Mouse (Mus musculus) heart, postnatal 0 days (tissue): ENCODE measurements around the gene Rfx6. TPM values are rescaled to one million over a fixed set of nuclear protein-coding genes. Genes with fewer than 3 reads are reported as not detected.

Experiments used
- ATAC-seq: fragments of 200-750 bp; cut with Nextera tagmentation; 2 replicates; pipeline ENCODE4 v1.8.0; 2017; ENCODE audit warnings: low read depth, moderate number of reproducible peaks, moderate library complexity; ENCODE audit not compliant: insufficient read depth
- DNase-seq: peaks from one replicate; pipeline ENCODE4 v3.0.0-alpha.2; 2016; ENCODE audit warnings: low spot score
- H3K27ac ChIP-seq: fragments of 300-500 bp; sonication (generic); 2 replicates; pipeline ENCODE4 v1.5.1; 2014; ENCODE audit warnings: low read depth, mild to moderate bottlenecking
- H3K27me3 ChIP-seq: fragments of 300-500 bp; sonication (generic); 2 replicates; pipeline ENCODE4 v1.6.1; 2014; ENCODE audit warnings: low read length, mixed read lengths; ENCODE audit not compliant: control insufficient read depth, insufficient read depth
- H3K36me3 ChIP-seq: fragments of 300-500 bp; sonication (generic); replicated peaks from 2 replicates; pipeline ENCODE4 v1.6.1; 2014; ENCODE audit warnings: low read length, mixed read lengths; ENCODE audit not compliant: control insufficient read depth, insufficient read depth
- H3K4me1 ChIP-seq: fragments of 300-500 bp; sonication (generic); 2 replicates; pipeline ENCODE4 v1.6.1; 2014; ENCODE audit warnings: antibody characterized with exemption; ENCODE audit not compliant: control insufficient read depth, insufficient read depth
- H3K4me2 ChIP-seq: fragments of 300-500 bp; sonication (generic); 2 replicates; pipeline ENCODE4 v1.6.1; 2014; ENCODE audit warnings: low read depth, mild to moderate bottlenecking, low read length, moderate library complexity
- H3K4me3 ChIP-seq: fragments of 300-500 bp; sonication (generic); 2 replicates; pipeline ENCODE4 v1.5.1; 2014; ENCODE audit warnings: low read depth, low read length
- H3K9ac ChIP-seq: fragments of 300-500 bp; sonication (generic); replicated peaks from 2 replicates; pipeline ENCODE4 v1.6.1; 2014; ENCODE audit warnings: low read depth, low read length, mixed read lengths
- H3K9me3 ChIP-seq: fragments of 300-500 bp; sonication (generic); replicated peaks from 2 replicates; pipeline ENCODE4 v1.6.1; 2016; ENCODE audit warnings: low read length; ENCODE audit not compliant: control insufficient read depth
- CTCF ChIP-seq: IDR thresholded peaks from 2 replicates; pipeline ENCODE4 v1.5.1; 2016; ENCODE audit warnings: antibody characterized with exemption, control low read depth, low read depth
- EP300 ChIP-seq: IDR thresholded peaks from 2 replicates; pipeline ENCODE4 v1.6.1; 2016; ENCODE audit warnings: antibody characterized with exemption, low read depth
- WGBS: fragments of 180-500 bp; shearing (Covaris S2); extraction: QIAGEN DNeasy Blood & Tissue Kit; methylation state at CpG from one replicate; pipeline ENCODE4 v1.1.7; 2014; 5-methylcytosine and 5-hydroxymethylcytosine counted together
- polyA plus RNA-seq: library from polyadenylated mRNA; unstranded; fragments of >200 nt; fragmentation: Nextera tagmentation; extraction: Ambion mirVana; gene quantifications from 2 replicates; pipeline ENCODE4 v1.2.1, GENCODE M21; 2015
- total RNA-seq: library from RNA; depleted of rRNA; stranded (reverse); fragments of >200 nt; gene quantifications from 2 replicates; pipeline ENCODE4 v1.2.3, GENCODE M21; 2014; ENCODE audit warnings: low replicate concordance; rRNA removed

Gene Rfx6
- not detected in 2 replicates for total RNA-seq
- not detected in 2 replicates for polyA plus RNA-seq

DNA sequence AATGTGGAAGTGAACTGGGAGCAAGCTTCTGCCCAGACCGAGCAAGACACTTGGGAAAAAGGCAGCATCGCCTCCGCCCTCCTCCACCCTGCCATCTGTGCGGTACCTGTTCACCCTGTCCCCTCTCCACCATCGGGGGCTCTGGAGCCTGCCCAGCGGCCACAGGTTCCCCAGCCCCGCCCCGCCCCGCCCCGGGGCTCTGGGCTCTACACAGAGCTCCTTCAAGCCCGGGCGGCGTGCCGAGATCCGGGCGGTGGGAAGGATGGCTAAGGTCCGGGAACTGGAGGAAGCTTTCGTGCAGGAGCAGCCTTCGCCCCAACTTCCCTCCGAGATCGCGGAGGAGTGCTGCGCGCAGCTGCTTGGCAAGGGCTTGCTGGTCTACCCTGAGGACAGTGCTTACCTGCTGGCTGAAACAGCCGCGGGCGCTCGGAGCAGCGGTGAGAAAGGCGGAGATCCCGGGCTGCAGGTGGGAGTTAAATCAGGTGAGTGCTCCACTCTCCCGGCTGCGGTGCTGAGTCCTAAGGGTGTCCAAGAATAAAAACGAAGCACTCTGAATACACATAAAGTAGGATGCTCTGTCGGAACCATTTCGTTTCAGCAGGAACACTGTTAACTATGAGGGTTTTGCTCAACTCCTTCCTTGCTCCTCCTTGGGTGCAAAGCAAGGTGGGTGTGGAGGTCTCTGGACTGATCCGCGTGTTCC, at the start of gene Rfx6:
Rfx6 (plus strand) TSS at position 209 of the 703 bp plus-strand sequence.
- H3K4me2 ChIP-seq, result peak within 1 kb of the TSS; percentile 67
- H3K9ac ChIP-seq, result no peak within 1 kb of the TSS
- H3K4me1 ChIP-seq, result peaks cover 4% of the 10 kb centered on the region; the same call in 1 of the 2 replicates
- DNase-seq (no peak), ATAC-seq (peak; percentile 36; the same call in 1 of the 2 replicates)
- WGBS, result 1% methylated on average over 38 of the region's 38 CpGs
- H3K27me3 ChIP-seq, result peaks cover 17% of the 10 kb centered on the region
- H3K36me3 ChIP-seq, result no peaks in the 10 kb centered on the region
- peak within 1 kb of the TSS; percentile 40 for H3K4me3 ChIP-seq
- H3K27ac ChIP-seq, result no peak within 1 kb of the TSS
- no peaks in the 10 kb centered on the region for H3K9me3 ChIP-seq
- no peak for TF ChIP-seq CTCF
- no peak for TF ChIP-seq EP300

DNA sequence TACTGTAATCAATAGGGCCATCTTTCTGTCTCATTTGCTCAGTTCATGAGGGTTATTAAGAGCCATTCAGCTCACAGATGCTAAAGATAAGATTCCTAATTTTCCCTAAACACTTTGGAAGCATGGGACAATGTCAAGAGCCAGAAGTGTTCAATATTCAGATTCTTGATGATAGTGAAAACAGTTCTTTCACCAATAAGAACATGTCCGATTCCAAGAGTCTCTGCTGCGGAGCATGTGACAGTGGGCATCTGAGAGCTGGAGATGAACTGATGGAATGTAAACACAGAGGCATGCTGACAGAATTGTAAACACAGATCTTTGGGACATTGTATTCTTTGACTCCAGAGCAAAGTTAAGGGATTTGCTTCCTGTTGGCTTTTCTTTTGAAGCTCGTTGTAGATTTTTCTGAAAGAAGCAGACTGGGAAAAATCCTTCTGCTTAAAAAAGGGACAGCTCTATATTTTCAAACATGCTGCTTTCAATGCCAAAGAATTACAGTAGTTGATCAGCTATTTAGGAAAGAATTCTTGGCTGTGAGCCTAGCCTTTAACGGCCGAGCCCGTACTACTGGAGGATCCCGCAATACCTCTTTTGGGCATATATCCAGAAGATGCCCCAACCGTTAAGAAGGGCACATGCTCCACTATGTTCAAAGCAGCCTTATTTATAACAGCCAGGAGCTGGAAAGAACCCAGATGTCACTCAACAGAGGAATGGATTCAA, 46.0 kb upstream of the Rfx6 start, which contains the start of gene Gprc6a:
Gprc6a (minus strand) TSS at position 51 of the 726 bp plus-strand sequence.
- no peak within 1 kb of the TSS for H3K9ac ChIP-seq
- no peak within 1 kb of the TSS for H3K4me2 ChIP-seq
- H3K36me3 ChIP-seq, result no peaks in the 10 kb centered on the region
- H3K9me3 ChIP-seq, result no peaks in the 10 kb centered on the region
- no peak for ATAC-seq
- no peaks in the 10 kb centered on the region for H3K4me1 ChIP-seq
- H3K27ac ChIP-seq, result no peak within 1 kb of the TSS
- no peak for DNase-seq
- TF ChIP-seq EP300, result no peak
- no peak for TF ChIP-seq CTCF
- no peaks in the 10 kb centered on the region for H3K27me3 ChIP-seq
- WGBS, result 45% methylated on average over 8 of the region's 8 CpGs
- H3K4me3 ChIP-seq, result no peak within 1 kb of the TSS

DNA sequence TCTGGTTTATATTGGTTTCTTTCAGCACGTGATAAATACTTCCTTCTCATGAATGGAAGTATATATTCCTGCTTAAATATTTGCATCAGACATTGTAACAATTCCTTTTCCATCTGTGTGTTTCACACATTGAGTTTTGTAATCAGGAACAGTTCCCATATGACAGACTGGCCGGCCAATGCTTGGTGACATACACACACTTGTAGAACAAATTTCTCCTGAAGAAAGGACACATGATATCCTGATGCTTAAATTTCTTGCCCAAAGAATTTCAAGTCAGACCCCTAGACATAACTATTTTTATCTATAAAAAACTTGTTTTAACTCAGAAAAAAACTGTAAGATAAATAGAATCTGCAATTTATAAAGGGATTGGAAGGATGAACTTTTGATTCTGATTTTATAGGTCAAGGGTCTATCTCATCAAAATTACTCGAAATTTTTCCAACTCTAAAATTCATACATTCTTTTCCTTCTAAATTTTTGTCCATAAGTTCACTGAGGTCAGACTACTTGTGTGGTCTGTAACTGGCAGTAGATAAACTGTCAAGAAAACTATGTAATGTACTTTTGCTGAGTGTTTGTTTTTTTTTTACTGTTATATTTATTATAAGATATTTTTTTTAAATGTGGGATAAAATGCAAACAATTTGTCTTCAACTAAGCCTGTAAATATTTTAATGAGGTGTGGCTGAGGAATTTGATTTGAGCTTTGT, 27.9 kb upstream of the Rfx6 start:
- H3K27me3 ChIP-seq, result no peaks in the 10 kb centered on the region
- H3K4me2 ChIP-seq, result no peak overlapping the region
- no peaks in the 10 kb centered on the region for H3K36me3 ChIP-seq
- no peak for ATAC-seq
- no peak overlapping the region for H3K27ac ChIP-seq
- no peaks in the 10 kb centered on the region for H3K9me3 ChIP-seq
- H3K9ac ChIP-seq, result no peak overlapping the region
- no peaks in the 10 kb centered on the region for H3K4me1 ChIP-seq
- H3K4me3 ChIP-seq, result no peak overlapping the region
- DNase-seq, result no peak
- TF ChIP-seq EP300 (no peak), CTCF (no peak)
- WGBS, result 50% methylated on average over 3 of the region's 3 CpGs

DNA sequence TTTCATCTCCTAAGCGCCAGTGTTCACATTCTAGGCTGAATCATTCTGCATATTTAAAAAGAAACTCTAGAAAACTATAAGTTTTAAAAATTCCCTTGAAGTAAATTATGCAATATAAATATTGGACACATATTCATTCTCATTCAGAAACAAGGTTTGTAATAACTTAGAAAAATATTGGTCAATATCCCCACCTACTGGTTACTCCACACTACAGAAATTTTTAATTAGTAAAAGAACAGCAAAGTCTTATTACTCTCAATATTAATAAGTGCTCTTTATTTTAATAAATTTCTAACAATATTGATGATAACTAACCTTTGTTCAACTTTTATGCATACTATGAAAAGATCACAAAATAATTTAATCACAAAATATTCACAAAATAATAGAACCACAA, 20.2 kb upstream of the Rfx6 start:
- no peaks in the 10 kb centered on the region for H3K36me3 ChIP-seq
- H3K4me1 ChIP-seq, result no peaks in the 10 kb centered on the region
- no peak overlapping the region for H3K27ac ChIP-seq
- no peak overlapping the region for H3K9ac ChIP-seq
- 53% methylated on average over 1 of the region's 1 CpGs for WGBS
- H3K4me3 ChIP-seq, result no peak overlapping the region
- no peaks in the 10 kb centered on the region for H3K9me3 ChIP-seq
- no peaks in the 10 kb centered on the region for H3K27me3 ChIP-seq
- ATAC-seq (no peak), DNase-seq (no peak)
- no peak overlapping the region for H3K4me2 ChIP-seq
- TF ChIP-seq EP300 (no peak), CTCF (no peak)

DNA sequence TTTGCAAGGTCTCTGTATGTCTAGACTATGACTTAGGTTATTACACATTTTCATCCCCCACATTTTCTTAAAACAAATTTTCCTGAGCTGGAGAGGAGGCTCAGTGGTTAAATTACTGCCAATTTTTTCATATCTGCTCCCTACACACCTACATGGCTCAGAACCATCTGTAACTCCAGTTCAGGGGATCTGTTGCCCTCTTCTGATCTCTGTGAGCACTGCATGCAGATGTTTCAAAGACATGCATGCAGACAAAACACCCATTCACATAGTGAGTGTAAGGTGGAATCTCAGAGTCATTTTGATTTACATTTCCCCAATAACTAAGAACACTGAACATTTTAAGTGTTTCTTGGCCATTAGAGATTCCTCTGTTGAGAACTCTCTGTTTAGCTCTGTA, 8.2 kb upstream of the Rfx6 start:
- H3K36me3 ChIP-seq, result no peaks in the 10 kb centered on the region
- H3K27ac ChIP-seq, result no peak overlapping the region
- H3K9me3 ChIP-seq, result no peaks in the 10 kb centered on the region
- TF ChIP-seq EP300 (no peak), CTCF (peak; percentile 27)
- H3K27me3 ChIP-seq, result no peaks in the 10 kb centered on the region
- H3K4me2 ChIP-seq, result no peak overlapping the region
- no peak overlapping the region for H3K4me3 ChIP-seq
- ATAC-seq, result no peak
- no peaks in the 10 kb centered on the region for H3K4me1 ChIP-seq
- no peak overlapping the region for H3K9ac ChIP-seq
- no peak for DNase-seq
